Mouse (Mus musculus): ENCODE measurements around the gene Olfr231.

The Olfr231 gene

GRCm38 (mm10) chr1:174121062-174121461 lies at the start of gene Olfr231:
Gene Olfr231 (minus strand): TSS chr1:174121162.
- no peak for DNase-seq

- DNase-seq: no peak
Observed at GRCm38 (mm10) chr1:174169024-174169423, 48.1 kb upstream of the Olfr231 start.

- no peak for DNase-seq
Observed at GRCm38 (mm10) chr1:174159095-174159494, 38.1 kb upstream of the Olfr231 start.

GRCm38 (mm10) chr1:174158512-174158911 lies 37.5 kb upstream of the Olfr231 start:
- no peak for DNase-seq

- no peak for DNase-seq
Observed at GRCm38 (mm10) chr1:174157622-174158021, 36.7 kb upstream of the Olfr231 start.

- DNase-seq: no peak
Observed at GRCm38 (mm10) chr1:174155333-174155732, 34.4 kb upstream of the Olfr231 start, which contains the start of gene Olfr420. Gene Olfr420 (plus strand): TSS chr1:174155633.

- DNase-seq: no peak
Observed at GRCm38 (mm10) chr1:174149289-174149688, 28.3 kb upstream of the Olfr231 start.

GRCm38 (mm10) chr1:174146696-174147095 lies 25.7 kb upstream of the Olfr231 start:
- no peak for DNase-seq

GRCm38 (mm10) chr1:174141384-174141783 lies 20.4 kb upstream of the Olfr231 start:
- no peak for DNase-seq

GRCm38 (mm10) chr1:174131999-174132398 lies 11.0 kb upstream of the Olfr231 start:
- DNase-seq: no peak

GRCm38 (mm10) chr1:174131217-174131616 lies 10.3 kb upstream of the Olfr231 start, which contains the start of gene Olfr424:
Gene Olfr424 (plus strand): TSS chr1:174131517.
- DNase-seq: no peak

- no peak for DNase-seq
Observed at GRCm38 (mm10) chr1:174103735-174104134, 17.2 kb downstream of the Olfr231 start.

- DNase-seq: no peak
Observed at GRCm38 (mm10) chr1:174096591-174096990, 24.4 kb downstream of the Olfr231 start, which contains the start of gene Olfr427. Gene Olfr427 (plus strand): TSS chr1:174096891.

GRCm38 (mm10) chr1:174084031-174084430 lies 36.9 kb downstream of the Olfr231 start, which contains the start of gene Olfr429:
Gene Olfr429 (plus strand): TSS chr1:174084331.
- DNase-seq: no peak

- no peak for DNase-seq
Observed at GRCm38 (mm10) chr1:174066305-174066704, 54.7 kb downstream of the Olfr231 start, which contains the start of gene Olfr430. Gene Olfr430 (plus strand): TSS chr1:174066605.
